Mouse (Mus musculus) intestine, embryonic 16.5 days (tissue): ENCODE measurements at regions not wholly inside any gene's neighbourhood (a gene's known extent, or its start where the extent isn't known, plus 50 kb on each side); places are given as distances from the start of the nearest gene placed in this dataset.

ENCODE experiments used
- ATAC-seq: fragments of 200-750 bp; cut with Nextera tagmentation; 2 replicates; pipeline ENCODE4 v1.8.0; 2017; ENCODE audit warnings: moderate TSS enrichment, moderate library complexity
- H3K27ac ChIP-seq: fragments of 300-500 bp; sonication (generic); 2 replicates; pipeline ENCODE4 v1.5.1; 2014; ENCODE audit warnings: mild to moderate bottlenecking, low read length
- H3K27me3 ChIP-seq: fragments of 300-500 bp; sonication (generic); replicated peaks from 2 replicates; pipeline ENCODE4 v1.6.1; 2014; ENCODE audit warnings: low read length, control low read depth, mixed read lengths; ENCODE audit not compliant: control insufficient read depth, insufficient read depth
- H3K36me3 ChIP-seq: fragments of 300-500 bp; sonication (generic); 2 replicates; pipeline ENCODE4 v1.6.1; 2014; ENCODE audit warnings: low read length, control low read depth; ENCODE audit not compliant: control insufficient read depth, insufficient read depth
- H3K4me1 ChIP-seq: fragments of 300-500 bp; sonication (generic); 2 replicates; pipeline ENCODE4 v1.6.1; 2014; ENCODE audit warnings: low read length, control low read depth, mixed read lengths; ENCODE audit not compliant: control insufficient read depth, insufficient read depth
- H3K4me2 ChIP-seq: fragments of 300-500 bp; sonication (generic); 2 replicates; pipeline ENCODE4 v1.6.1; 2014; ENCODE audit warnings: low read depth, low read length, control low read depth
- H3K4me3 ChIP-seq: fragments of 300-500 bp; sonication (generic); 2 replicates; pipeline ENCODE4 v1.5.1; 2014; ENCODE audit warnings: mild to moderate bottlenecking, low read length
- H3K9ac ChIP-seq: fragments of 300-500 bp; sonication (generic); 2 replicates; pipeline ENCODE4 v1.6.1; 2014; ENCODE audit warnings: low read depth, low read length
- H3K9me3 ChIP-seq: fragments of 300-500 bp; sonication (generic); 2 replicates; pipeline ENCODE4 v1.6.1; 2016; ENCODE audit warnings: low read length, control low read depth; ENCODE audit not compliant: control insufficient read depth
- WGBS: fragments of 180-500 bp; shearing (Covaris S2); extraction: QIAGEN DNeasy Blood & Tissue Kit; methylation state at CpG from one replicate; pipeline ENCODE4 v1.1.7; 2014; 5-methylcytosine and 5-hydroxymethylcytosine counted together

GRCm38 (mm10) chr3:66505476-66506076 lies 208.9 kb upstream of the Veph1 start:
- H3K4me2 ChIP-seq: no peak overlapping the region
- no peaks in the 10 kb centered on the region for H3K36me3 ChIP-seq
- H3K9me3 ChIP-seq: no peaks in the 10 kb centered on the region
- H3K4me3 ChIP-seq: no peak overlapping the region
- H3K4me1 ChIP-seq: no peaks in the 10 kb centered on the region
- H3K27me3 ChIP-seq: no peaks in the 10 kb centered on the region
- 71% methylated on average over 6 of the region's 6 CpGs for WGBS
- no peak overlapping the region for H3K27ac ChIP-seq
- ATAC-seq: no peak
- H3K9ac ChIP-seq: no peak overlapping the region

GRCm38 (mm10) chr3:66504717-66505116 lies 208.1 kb upstream of the Veph1 start:
- Histone ChIP-seq H3K4me3 (no peak overlapping the region), H3K27ac (no peak overlapping the region), H3K9ac (no peak overlapping the region), H3K4me1 (no peaks in the 10 kb centered on the region), H3K36me3 (no peaks in the 10 kb centered on the region), H3K9me3 (no peaks in the 10 kb centered on the region), H3K4me2 (no peak overlapping the region), H3K27me3 (no peaks in the 10 kb centered on the region)
- ATAC-seq: no peak
- 77% methylated on average over 6 of the region's 6 CpGs for WGBS

- Histone ChIP-seq H3K4me2 (no peak overlapping the region), H3K4me3 (no peak overlapping the region), H3K36me3 (no peaks in the 10 kb centered on the region), H3K27ac (no peak overlapping the region), H3K27me3 (no peaks in the 10 kb centered on the region), H3K9ac (no peak overlapping the region), H3K4me1 (no peaks in the 10 kb centered on the region), H3K9me3 (no peaks in the 10 kb centered on the region)
- 78% methylated on average over 3 of the region's 3 CpGs for WGBS
- ATAC-seq: no peak
Observed at GRCm38 (mm10) chr3:66503615-66504014, 207.0 kb upstream of the Veph1 start.

GRCm38 (mm10) chr3:66501865-66502264 lies 205.2 kb upstream of the Veph1 start:
- Histone ChIP-seq H3K27me3 (no peaks in the 10 kb centered on the region), H3K9me3 (no peaks in the 10 kb centered on the region), H3K27ac (no peak overlapping the region), H3K36me3 (no peaks in the 10 kb centered on the region), H3K4me1 (no peaks in the 10 kb centered on the region), H3K9ac (no peak overlapping the region), H3K4me3 (no peak overlapping the region), H3K4me2 (no peak overlapping the region)
- no peak for ATAC-seq
- 78% methylated on average over 4 of the region's 4 CpGs for WGBS

GRCm38 (mm10) chr3:66494442-66495113 lies 197.9 kb upstream of the Veph1 start:
- WGBS: 68% methylated on average over 2 of the region's 2 CpGs
- no peaks in the 10 kb centered on the region for H3K4me1 ChIP-seq
- H3K27me3 ChIP-seq: no peaks in the 10 kb centered on the region
- H3K4me2 ChIP-seq: no peak overlapping the region
- H3K27ac ChIP-seq: no peak overlapping the region
- H3K9me3 ChIP-seq: no peaks in the 10 kb centered on the region
- no peaks in the 10 kb centered on the region for H3K36me3 ChIP-seq
- ATAC-seq: no peak
- H3K4me3 ChIP-seq: no peak overlapping the region
- H3K9ac ChIP-seq: no peak overlapping the region

- Histone ChIP-seq H3K9ac (no peak overlapping the region), H3K4me3 (no peak overlapping the region), H3K9me3 (no peaks in the 10 kb centered on the region), H3K4me1 (no peaks in the 10 kb centered on the region), H3K27me3 (no peaks in the 10 kb centered on the region), H3K4me2 (no peak overlapping the region), H3K27ac (no peak overlapping the region), H3K36me3 (no peaks in the 10 kb centered on the region)
- no peak for ATAC-seq
- WGBS: 53% methylated on average over 6 of the region's 6 CpGs
Observed at GRCm38 (mm10) chr3:66490696-66491357, 194.2 kb upstream of the Veph1 start.

- H3K27me3 ChIP-seq: no peaks in the 10 kb centered on the region
- no peak for ATAC-seq
- H3K27ac ChIP-seq: no peak overlapping the region
- no peaks in the 10 kb centered on the region for H3K4me1 ChIP-seq
- no peaks in the 10 kb centered on the region for H3K36me3 ChIP-seq
- H3K4me2 ChIP-seq: no peak overlapping the region
- no peaks in the 10 kb centered on the region for H3K9me3 ChIP-seq
- no peak overlapping the region for H3K9ac ChIP-seq
- H3K4me3 ChIP-seq: no peak overlapping the region
- 79% methylated on average over 7 of the region's 7 CpGs for WGBS
Observed at GRCm38 (mm10) chr3:66488724-66489123, 192.1 kb upstream of the Veph1 start.

GRCm38 (mm10) chr3:66486658-66487057 lies 190.0 kb upstream of the Veph1 start:
- no peaks in the 10 kb centered on the region for H3K4me1 ChIP-seq
- no peak overlapping the region for H3K27ac ChIP-seq
- H3K9me3 ChIP-seq: no peaks in the 10 kb centered on the region
- ATAC-seq: no peak
- no peak overlapping the region for H3K4me3 ChIP-seq
- no peak overlapping the region for H3K9ac ChIP-seq
- no peaks in the 10 kb centered on the region for H3K36me3 ChIP-seq
- H3K4me2 ChIP-seq: no peak overlapping the region
- no peaks in the 10 kb centered on the region for H3K27me3 ChIP-seq

GRCm38 (mm10) chr3:66486184-66486583 lies 189.5 kb upstream of the Veph1 start:
- no peaks in the 10 kb centered on the region for H3K36me3 ChIP-seq
- ATAC-seq: peak; percentile 72
- H3K27ac ChIP-seq: no peak overlapping the region
- no peaks in the 10 kb centered on the region for H3K9me3 ChIP-seq
- WGBS: 87% methylated on average over 1 of the region's 1 CpGs
- no peak overlapping the region for H3K4me2 ChIP-seq
- H3K4me3 ChIP-seq: no peak overlapping the region
- H3K9ac ChIP-seq: no peak overlapping the region
- H3K27me3 ChIP-seq: no peaks in the 10 kb centered on the region
- H3K4me1 ChIP-seq: no peaks in the 10 kb centered on the region
